Mouse (Mus musculus) megakaryocyte, embryonic 14.5 days (primary cell): ENCODE data around the gene Odaph. TPM values are rescaled to one million over a fixed set of nuclear protein-coding genes. Genes with fewer than 3 reads are reported as not detected.
A peak's percentile ranks its signal among the peaks of the same experiment; 100 is the strongest.

Source experiments
- H3K27me3 ChIP-seq: replicated peaks from 2 replicates; pipeline ENCODE3; 2012; ENCODE audit warnings: inconsistent platforms
- H3K36me3 ChIP-seq: replicated peaks from 2 replicates; pipeline ENCODE3; 2012; ENCODE audit warnings: low read length, inconsistent platforms, mixed read lengths
- H3K4me1 ChIP-seq: 2 replicates; pipeline ENCODE4 v1.6.1; 2012; ENCODE audit warnings: inconsistent platforms
- H3K4me3 ChIP-seq: replicated peaks from 2 replicates; pipeline ENCODE3; 2012; ENCODE audit warnings: moderate library complexity, mild to moderate bottlenecking, inconsistent platforms
- H3K9me3 ChIP-seq: 2 replicates; pipeline ENCODE4 v1.6.1; 2012; ENCODE audit warnings: inconsistent platforms
- FLI1 ChIP-seq: IDR thresholded peaks from 2 replicates; pipeline ENCODE4 v1.6.1; 2012; ENCODE audit warnings: low read length, inconsistent platforms, mixed read lengths
- GATA1 ChIP-seq: IDR thresholded peaks from 3 replicates; pipeline ENCODE4 v1.6.1; 2012; ENCODE audit warnings: mixed read lengths, low read length, inconsistent platforms, borderline replicate concordance
- polyA plus RNA-seq: library from polyadenylated mRNA; stranded (reverse); fragments of >175 nt; gene quantifications from 2 replicates; pipeline ENCODE4 v1.2.3, GENCODE M21; 2012; ENCODE audit warnings: low replicate concordance; ENCODE audit not compliant: insufficient read depth

Gene Odaph
- polyA plus RNA-seq, 1 experiment, result 0.12 TPM

DNA sequence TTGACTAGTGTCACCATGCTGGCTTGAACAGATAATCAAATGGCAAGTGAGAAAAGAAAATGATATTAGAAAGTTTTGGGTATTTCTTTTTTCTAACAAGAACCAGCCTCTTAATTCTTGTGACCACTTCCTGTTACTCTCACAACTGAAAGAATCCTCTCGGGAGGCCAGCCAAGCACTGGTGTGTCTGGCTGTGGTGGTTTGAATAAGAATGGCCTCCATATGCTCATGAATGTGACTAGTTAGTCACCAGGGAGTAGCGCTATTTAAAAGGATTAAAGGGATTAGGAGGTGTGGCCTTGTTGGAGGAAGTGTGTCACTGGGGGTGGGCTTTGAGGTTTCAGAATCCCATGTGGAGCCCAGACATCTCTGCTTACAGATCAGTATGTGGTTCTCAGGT is 1.6 kb upstream of the Odaph start:
- H3K4me3 ChIP-seq, result no peak overlapping the region
- H3K9me3 ChIP-seq, result no peaks in the 10 kb centered on the region
- peaks cover 2% of the 10 kb centered on the region for H3K27me3 ChIP-seq
- TF ChIP-seq GATA1 (no peak), FLI1 (no peak)
- no peaks in the 10 kb centered on the region for H3K4me1 ChIP-seq
- H3K36me3 ChIP-seq, result no peaks in the 10 kb centered on the region

DNA sequence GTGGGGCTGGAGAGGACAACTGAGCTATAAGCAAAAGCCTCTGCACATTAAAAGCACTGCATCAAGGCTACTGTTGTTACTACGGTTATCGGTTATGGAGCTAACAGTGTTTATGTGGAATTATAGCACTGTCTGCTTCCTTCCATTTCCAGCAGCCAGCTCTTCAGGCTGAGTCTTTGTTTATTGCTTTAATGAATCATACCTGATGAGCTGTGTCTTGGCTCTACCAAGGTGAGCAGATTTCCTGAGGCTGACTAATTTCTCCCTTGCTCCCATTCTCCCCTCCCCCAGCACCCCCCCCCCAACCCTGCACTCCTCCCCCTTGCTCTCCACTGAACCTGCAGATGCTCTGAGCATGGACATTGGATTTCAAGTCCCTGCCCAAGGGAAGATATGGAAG is 524 bp downstream of the Odaph start:
- Histone ChIP-seq H3K36me3 (no peaks in the 10 kb centered on the region), H3K9me3 (no peaks in the 10 kb centered on the region), H3K4me3 (no peak overlapping the region), H3K27me3 (peaks cover 2% of the 10 kb centered on the region), H3K4me1 (peaks cover 6% of the 10 kb centered on the region; the same call in 1 of the 2 replicates)
- no peak for TF ChIP-seq FLI1

DNA sequence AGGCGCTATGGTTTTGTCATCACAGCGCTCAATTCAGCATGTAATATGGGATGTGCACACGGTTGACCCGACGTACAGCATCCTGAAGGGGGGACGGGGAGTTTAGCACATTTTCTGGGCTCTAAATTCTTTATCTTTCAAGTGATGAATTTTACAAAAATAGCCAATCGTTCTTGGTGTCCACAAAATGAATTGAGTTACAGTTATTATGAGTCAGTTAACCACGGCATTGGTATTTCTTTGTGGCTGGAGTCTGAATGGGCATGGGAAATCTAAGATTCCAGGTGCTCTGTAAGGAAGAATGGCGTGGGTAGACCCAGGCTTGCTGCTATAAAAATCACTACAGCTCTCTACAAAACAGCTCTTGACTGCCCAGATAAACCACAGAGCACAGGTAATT is 2.0 kb downstream of the Odaph start:
- Histone ChIP-seq H3K4me1 (peaks cover 6% of the 10 kb centered on the region; the same call in 1 of the 2 replicates), H3K27me3 (peaks cover 2% of the 10 kb centered on the region), H3K4me3 (no peak overlapping the region), H3K9me3 (no peaks in the 10 kb centered on the region), H3K36me3 (no peaks in the 10 kb centered on the region)
- TF ChIP-seq FLI1 (no peak), GATA1 (no peak)

DNA sequence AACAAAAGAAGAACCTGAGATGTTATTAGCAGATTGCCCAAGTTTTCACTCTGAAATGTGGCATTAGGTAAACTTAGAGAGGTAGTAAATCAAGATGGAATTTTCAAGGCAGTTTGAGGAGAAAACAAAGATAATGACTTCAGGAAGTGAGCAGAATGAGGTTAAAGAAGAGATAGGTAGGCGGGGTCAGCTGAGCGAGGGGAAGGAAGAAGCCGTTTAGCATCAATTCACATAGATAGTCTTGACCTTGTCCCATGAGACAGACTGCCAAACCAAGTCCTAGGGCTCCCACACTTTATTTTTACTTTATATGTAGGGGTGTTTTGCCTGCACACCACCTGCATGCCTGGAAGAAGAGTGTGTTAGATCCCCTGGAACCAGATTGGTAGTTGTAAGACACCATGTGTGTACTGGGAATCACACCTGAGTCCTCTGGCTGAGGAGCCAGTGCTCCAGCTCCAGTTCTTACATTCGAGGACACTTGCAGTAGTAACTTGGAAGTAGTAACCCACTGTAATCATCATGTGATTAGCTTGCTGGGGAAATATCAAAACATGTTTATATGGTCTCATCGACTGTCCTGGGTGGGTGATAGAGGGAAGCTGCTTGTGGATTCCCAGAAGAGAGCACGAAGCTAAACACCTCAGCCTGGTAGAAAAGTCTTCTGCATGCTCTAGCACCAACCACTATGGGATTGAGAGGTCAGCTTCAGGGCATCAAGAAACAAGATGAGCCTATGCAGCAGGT is 4.1 kb downstream of the Odaph start:
- H3K4me1 ChIP-seq, result peaks cover 6% of the 10 kb centered on the region; the same call in 1 of the 2 replicates
- H3K4me3 ChIP-seq, result no peak overlapping the region
- H3K9me3 ChIP-seq, result no peaks in the 10 kb centered on the region
- no peak for TF ChIP-seq GATA1
- no peak for TF ChIP-seq FLI1
- H3K27me3 ChIP-seq, result peaks cover 2% of the 10 kb centered on the region
- no peaks in the 10 kb centered on the region for H3K36me3 ChIP-seq

DNA sequence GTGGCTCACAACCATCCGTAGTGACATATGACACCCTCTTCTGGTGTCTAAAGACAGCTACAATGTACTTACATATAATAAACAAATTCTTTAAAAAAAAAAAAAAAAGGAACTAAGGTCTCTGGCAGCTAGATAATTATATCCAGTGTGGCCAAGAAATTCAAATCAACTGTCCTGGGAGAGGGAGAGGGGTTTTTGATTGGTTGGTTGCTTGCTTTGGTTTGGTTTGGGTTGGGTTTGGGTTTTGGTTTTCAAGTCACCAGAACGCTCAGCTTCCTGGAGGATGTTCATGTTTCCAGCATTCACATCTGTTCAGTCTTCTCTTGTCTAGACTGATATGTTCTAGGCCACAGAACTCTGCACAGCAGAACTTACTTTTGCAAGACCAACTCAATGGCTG is 5.8 kb downstream of the Odaph start:
- no peaks in the 10 kb centered on the region for H3K36me3 ChIP-seq
- TF ChIP-seq FLI1 (no peak), GATA1 (no peak)
- H3K4me1 ChIP-seq, result peaks cover 6% of the 10 kb centered on the region; the same call in 1 of the 2 replicates
- peaks cover 2% of the 10 kb centered on the region for H3K27me3 ChIP-seq
- no peak overlapping the region for H3K4me3 ChIP-seq
- H3K9me3 ChIP-seq, result peaks cover 2% of the 10 kb centered on the region; the same call in 1 of the 2 replicates

DNA sequence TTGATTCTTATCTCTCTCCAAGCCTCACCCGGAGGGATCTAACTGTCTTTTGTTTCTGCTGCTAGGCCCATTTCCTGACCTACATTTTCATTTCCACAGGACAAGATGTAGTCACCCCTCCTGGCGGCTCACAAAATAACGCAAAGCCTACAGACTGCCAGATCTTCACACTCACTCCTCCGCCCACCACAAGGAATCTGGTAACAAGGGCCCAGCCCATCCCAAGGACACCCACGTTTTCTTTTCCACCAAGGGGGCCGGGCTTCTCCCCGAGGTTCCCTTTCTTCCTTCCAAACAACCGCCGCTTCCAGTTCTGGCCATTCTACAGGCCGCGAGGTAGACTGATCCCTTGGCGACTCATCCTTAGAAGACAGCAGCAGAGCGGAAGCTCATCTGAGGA is 7.3 kb downstream of the Odaph start:
- no peak for TF ChIP-seq FLI1
- TF ChIP-seq GATA1, result no peak
- peaks cover 8% of the 10 kb centered on the region for H3K36me3 ChIP-seq
- no peak overlapping the region for H3K4me3 ChIP-seq
- H3K27me3 ChIP-seq, result no peaks in the 10 kb centered on the region
- H3K9me3 ChIP-seq, result peaks cover 16% of the 10 kb centered on the region
- peaks cover 6% of the 10 kb centered on the region; the same call in 1 of the 2 replicates for H3K4me1 ChIP-seq

DNA sequence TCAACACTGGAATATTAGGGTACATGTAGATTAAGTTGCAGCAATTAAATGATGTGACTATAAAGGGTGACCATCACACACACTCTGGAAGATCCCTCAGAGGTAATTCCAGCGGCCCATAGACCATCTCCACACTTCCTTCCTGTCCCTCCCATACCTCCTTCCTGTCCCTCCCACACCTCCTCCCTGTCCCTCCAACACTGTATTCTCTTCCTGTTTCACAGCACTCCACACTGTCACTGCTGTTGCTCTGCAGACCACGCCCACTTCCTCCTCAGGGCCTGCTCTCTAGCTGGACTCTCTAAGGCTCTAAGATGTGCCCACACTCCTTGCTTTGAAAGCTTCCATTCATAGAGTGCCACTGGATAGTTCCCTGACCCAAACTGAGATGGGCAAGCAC is 13.5 kb downstream of the Odaph start:
- Histone ChIP-seq H3K4me3 (peak overlapping the region; percentile 62), H3K9me3 (peaks cover 23% of the 10 kb centered on the region), H3K27me3 (no peaks in the 10 kb centered on the region), H3K4me1 (peaks cover 18% of the 10 kb centered on the region), H3K36me3 (peaks cover 10% of the 10 kb centered on the region)
- TF ChIP-seq FLI1 (no peak), GATA1 (no peak)

DNA sequence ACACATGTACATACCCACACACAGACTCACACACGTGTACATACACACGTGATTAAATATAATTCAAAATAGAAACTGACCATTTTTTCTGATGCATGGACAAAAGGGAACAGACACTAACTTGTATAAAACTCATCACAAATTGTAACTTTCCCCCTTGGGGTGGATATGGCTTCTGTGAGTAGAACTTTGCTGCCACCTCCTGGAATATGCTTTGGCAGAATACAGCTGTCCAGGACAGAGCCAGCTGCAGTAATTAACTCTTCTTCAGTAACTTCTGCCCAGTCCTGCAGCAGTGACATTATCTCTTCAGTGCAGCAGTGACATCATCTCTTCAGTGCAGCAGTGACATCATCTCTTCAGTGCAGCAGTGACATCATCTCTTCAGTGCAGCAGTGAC is 15.7 kb downstream of the Odaph start:
- Histone ChIP-seq H3K9me3 (peaks cover 21% of the 10 kb centered on the region), H3K36me3 (peaks cover 10% of the 10 kb centered on the region), H3K27me3 (no peaks in the 10 kb centered on the region), H3K4me1 (peaks cover 18% of the 10 kb centered on the region), H3K4me3 (peak overlapping the region; percentile 50)
- no peak for TF ChIP-seq GATA1

DNA sequence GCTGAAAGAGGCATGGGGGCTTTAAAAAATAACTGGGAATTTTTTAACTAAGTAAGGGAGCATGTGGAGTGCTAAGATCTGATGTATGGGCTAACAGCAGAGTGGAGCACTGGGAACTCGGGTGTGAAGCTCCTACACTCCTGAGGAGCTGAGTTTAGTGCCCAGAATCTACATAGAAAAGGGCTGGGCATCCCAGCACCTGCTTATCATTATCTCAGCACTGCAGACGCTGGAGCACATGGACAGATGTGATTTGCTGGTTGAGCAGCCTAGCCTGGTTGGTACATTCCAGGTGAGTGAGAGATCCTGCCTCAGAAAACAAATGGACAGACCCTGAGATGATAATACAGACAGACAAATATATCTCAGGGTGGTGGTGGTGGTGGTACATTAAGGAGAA is 22.6 kb downstream of the Odaph start:
- Histone ChIP-seq H3K9me3 (0 out of 2 replicates have a peak, but pooled peaks cover 3% of the 10 kb centered on the region), H3K4me1 (peaks cover under 1% of the 10 kb centered on the region; the same call in 1 of the 2 replicates), H3K36me3 (no peaks in the 10 kb centered on the region), H3K4me3 (no peak overlapping the region), H3K27me3 (peaks cover 3% of the 10 kb centered on the region)
- TF ChIP-seq GATA1, result no peak
- no peak for TF ChIP-seq FLI1

DNA sequence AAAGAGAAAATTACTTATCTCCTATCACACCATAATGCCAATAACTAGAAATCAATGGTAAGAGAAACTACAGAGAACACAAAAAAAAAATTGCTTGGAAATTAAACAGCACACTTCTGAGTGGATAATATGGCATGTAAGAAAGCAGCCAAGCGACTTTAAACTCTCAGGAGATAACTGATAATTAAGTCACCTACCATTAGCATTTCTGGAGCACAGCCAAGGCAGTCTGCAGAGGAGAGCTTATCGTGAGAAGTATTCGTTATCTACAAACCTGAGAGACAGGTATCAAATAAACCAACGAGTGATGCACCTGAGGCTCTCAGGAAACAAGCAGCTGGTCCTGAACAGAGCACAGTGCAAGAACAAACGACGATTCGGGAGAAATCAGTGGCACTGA is 24.5 kb downstream of the Odaph start:
- Histone ChIP-seq H3K9me3 (0 out of 2 replicates have a peak, but pooled peaks cover 3% of the 10 kb centered on the region), H3K4me1 (no peaks in the 10 kb centered on the region), H3K4me3 (no peak overlapping the region), H3K27me3 (peaks cover 3% of the 10 kb centered on the region), H3K36me3 (no peaks in the 10 kb centered on the region)
- TF ChIP-seq FLI1 (no peak), GATA1 (no peak)

DNA sequence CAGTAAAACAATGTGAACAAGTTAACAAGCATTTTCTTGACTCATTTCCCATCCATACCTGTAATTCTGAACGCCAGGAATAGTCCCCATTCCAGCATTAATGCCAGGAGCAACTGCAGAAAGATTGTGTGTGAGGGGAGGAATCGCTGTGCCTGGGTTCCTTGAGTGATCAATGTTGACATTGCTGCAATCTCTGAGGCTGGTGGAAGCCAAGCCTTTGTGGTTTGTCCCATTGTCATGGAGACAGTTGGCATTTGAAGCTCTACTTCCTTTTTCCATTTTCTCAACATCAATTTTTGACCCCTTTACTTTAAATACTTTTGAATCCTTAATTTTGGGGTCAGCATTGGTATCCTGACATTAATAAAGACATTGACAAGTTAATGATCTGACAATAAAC is 32.7 kb downstream of the Odaph start:
- Histone ChIP-seq H3K4me1 (no peaks in the 10 kb centered on the region), H3K9me3 (no peaks in the 10 kb centered on the region), H3K27me3 (peaks cover 2% of the 10 kb centered on the region), H3K4me3 (no peak overlapping the region), H3K36me3 (no peaks in the 10 kb centered on the region)
- TF ChIP-seq FLI1 (no peak), GATA1 (no peak)
